Mouse (Mus musculus): ENCODE measurements around the gene Cox6b1. TPM values are rescaled to one million over a fixed set of nuclear protein-coding genes. Genes with fewer than 3 reads are reported as not detected.

The Cox6b1 gene
- polyA plus RNA-seq, 1 experiment from 2014 or later, result 1,141 TPM

DNA sequence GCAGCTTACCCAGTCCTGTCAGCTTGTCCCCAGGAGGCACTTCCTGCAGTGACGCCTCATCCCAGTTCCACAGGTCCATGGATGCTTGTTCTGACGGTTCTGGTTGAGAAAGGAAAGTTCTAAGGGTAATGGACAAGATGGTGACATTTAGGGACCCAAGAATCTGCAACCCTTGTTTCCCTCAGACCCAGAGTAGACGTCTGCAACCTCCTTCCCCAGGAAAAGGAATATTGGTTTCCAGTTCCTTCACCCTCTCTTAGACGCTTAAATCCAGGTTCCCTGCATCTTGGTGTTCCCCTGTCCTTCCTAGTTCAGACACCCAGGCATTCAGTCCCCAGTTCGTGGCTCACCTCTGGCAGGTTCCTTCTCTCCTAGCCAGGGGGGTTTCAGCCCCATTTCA is 9.8 kb upstream of the Cox6b1 start, which contains the start of gene Etv2:
Etv2 (minus strand) TSS at position 101 of the 400 bp plus-strand sequence.
- Histone ChIP-seq H3K27me3 (replicated peaks; ENCODE audit: control insufficient read depth, insufficient read depth, low read length) (peaks cover 57% of the 10 kb centered on the region), H3K4me2 (ENCODE audit: low read length) (0 out of 2 replicates have a peak within 1 kb of the TSS, but pooled peaks have one; percentile 20), H3K9me3 (replicated peaks; ENCODE audit: control insufficient read depth, low read length) (no peaks in the 10 kb centered on the region), H3K27ac (ENCODE audit: low read depth, low read length) (no peak within 1 kb of the TSS), H3K4me3 (ENCODE audit: low read depth, low read length) (no peak within 1 kb of the TSS), H3K9ac (ENCODE audit: low read length) (no peak within 1 kb of the TSS), H3K4me1 (ENCODE audit: control insufficient read depth, insufficient read depth, low read length) (no peaks in the 10 kb centered on the region), H3K36me3 (ENCODE audit: control insufficient read depth, insufficient read depth, low read length) (peaks cover 9% of the 10 kb centered on the region)
- 4% methylated on average over 5 of the region's 5 CpGs for WGBS
- no peak for ATAC-seq
- DNase-seq (ENCODE audit: low spot score), result no peak

- peaks cover 57% of the 10 kb centered on the region for H3K27me3 ChIP-seq (replicated peaks; ENCODE audit: control insufficient read depth, insufficient read depth, low read length)
Measured at GRCm38 (mm10) chr7:30634621-30635020, 8.7 kb upstream of the Cox6b1 start.

GRCm38 (mm10) chr7:30633762-30634412 is 7.9 kb upstream of the Cox6b1 start:
- 5% methylated on average over 27 of the region's 27 CpGs for WGBS
- no peak for DNase-seq (ENCODE audit: low spot score)
- H3K9ac ChIP-seq (ENCODE audit: low read length), result no peak overlapping the region
- no peak overlapping the region for H3K4me3 ChIP-seq (ENCODE audit: low read depth, low read length)
- ATAC-seq, result no peak
- no peaks in the 10 kb centered on the region for H3K36me3 ChIP-seq (ENCODE audit: control insufficient read depth, insufficient read depth, low read length)
- H3K4me1 ChIP-seq (ENCODE audit: control insufficient read depth, insufficient read depth, low read length), result no peaks in the 10 kb centered on the region
- no peaks in the 10 kb centered on the region for H3K9me3 ChIP-seq (replicated peaks; ENCODE audit: control insufficient read depth, low read length)
- no peak overlapping the region for H3K4me2 ChIP-seq (ENCODE audit: low read length)
- H3K27ac ChIP-seq (ENCODE audit: low read depth, low read length), result no peak overlapping the region
- peaks cover 57% of the 10 kb centered on the region for H3K27me3 ChIP-seq (replicated peaks; ENCODE audit: control insufficient read depth, insufficient read depth, low read length)

More at GRCm38 (mm10) chr7:30634621-30635020, 8.7 kb upstream of the Cox6b1 start:
- no peaks in the 10 kb centered on the region for H3K36me3 ChIP-seq (ENCODE audit: control insufficient read depth, insufficient read depth, low read length)
- no peak overlapping the region for H3K4me3 ChIP-seq (ENCODE audit: low read depth, low read length)
- H3K9ac ChIP-seq (ENCODE audit: low read length), result no peak overlapping the region
- 0 out of 2 replicates have a peak, but pooled peaks have one; percentile 26 for ATAC-seq
- peak; percentile 48 for DNase-seq (ENCODE audit: low spot score)
- H3K4me2 ChIP-seq (ENCODE audit: low read length), result 0 out of 2 replicates have a peak overlapping the region, but pooled peaks have one; percentile 20
- no peak overlapping the region for H3K27ac ChIP-seq (ENCODE audit: low read depth, low read length)
- H3K9me3 ChIP-seq (replicated peaks; ENCODE audit: control insufficient read depth, low read length), result no peaks in the 10 kb centered on the region
- WGBS, result under 1% methylated on average over 20 of the region's 20 CpGs
- no peaks in the 10 kb centered on the region for H3K4me1 ChIP-seq (ENCODE audit: control insufficient read depth, insufficient read depth, low read length)

- Histone ChIP-seq H3K4me2 (ENCODE audit: low read length) (no peak overlapping the region), H3K36me3 (ENCODE audit: control insufficient read depth, insufficient read depth, low read length) (0 out of 2 replicates have a peak, but pooled peaks cover 4% of the 10 kb centered on the region), H3K4me1 (ENCODE audit: control insufficient read depth, insufficient read depth, low read length) (peaks cover 5% of the 10 kb centered on the region), H3K9ac (ENCODE audit: low read length) (no peak overlapping the region), H3K27me3 (replicated peaks; ENCODE audit: control insufficient read depth, insufficient read depth, low read length) (peaks cover 29% of the 10 kb centered on the region), H3K4me3 (ENCODE audit: low read depth, low read length) (no peak overlapping the region), H3K9me3 (replicated peaks; ENCODE audit: control insufficient read depth, low read length) (no peaks in the 10 kb centered on the region), H3K27ac (ENCODE audit: low read depth, low read length) (no peak overlapping the region)
- DNase-seq (ENCODE audit: low spot score) (no peak), ATAC-seq (no peak)
Measured at GRCm38 (mm10) chr7:30629013-30629412, 3.1 kb upstream of the Cox6b1 start.

GRCm38 (mm10) chr7:30626647-30627046 is 696 bp upstream of the Cox6b1 start:
- 77% methylated on average over 5 of the region's 5 CpGs for WGBS
- no peak overlapping the region for H3K27ac ChIP-seq (ENCODE audit: low read depth, low read length)
- DNase-seq (ENCODE audit: low spot score), result no peak
- peaks cover 27% of the 10 kb centered on the region for H3K36me3 ChIP-seq (ENCODE audit: control insufficient read depth, insufficient read depth, low read length)
- no peak overlapping the region for H3K4me3 ChIP-seq (ENCODE audit: low read depth, low read length)
- no peak overlapping the region for H3K4me2 ChIP-seq (ENCODE audit: low read length)
- peak; percentile 3; the same call in 1 of the 2 replicates for ATAC-seq
- H3K27me3 ChIP-seq (replicated peaks; ENCODE audit: control insufficient read depth, insufficient read depth, low read length), result peaks cover 7% of the 10 kb centered on the region; the same call in 1 of the 2 replicates
- no peak overlapping the region for H3K9ac ChIP-seq (ENCODE audit: low read length)
- peaks cover 5% of the 10 kb centered on the region for H3K4me1 ChIP-seq (ENCODE audit: control insufficient read depth, insufficient read depth, low read length)
- no peaks in the 10 kb centered on the region for H3K9me3 ChIP-seq (replicated peaks; ENCODE audit: control insufficient read depth, low read length)

DNA sequence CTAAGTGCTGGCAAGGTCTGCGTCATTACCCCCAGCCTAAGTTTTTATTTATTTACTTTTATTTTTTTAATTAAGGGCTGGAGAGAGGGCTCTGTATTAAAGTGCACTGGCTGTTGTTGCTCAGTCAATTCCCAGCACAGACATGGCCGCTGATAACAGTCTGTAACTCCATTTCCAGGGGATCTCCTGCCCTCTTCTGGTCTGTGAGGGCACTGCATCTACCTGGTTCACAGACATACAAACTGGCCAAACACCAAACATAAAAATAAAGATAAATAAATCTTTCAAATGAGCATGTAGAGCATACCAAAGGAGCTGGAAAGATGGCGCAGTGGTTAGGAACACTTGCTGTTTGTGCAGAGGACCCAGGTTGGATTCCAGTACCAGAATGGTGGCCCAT is 6.7 kb downstream of the Cox6b1 start:
- peaks cover 74% of the 10 kb centered on the region for H3K36me3 ChIP-seq (ENCODE audit: control insufficient read depth, insufficient read depth, low read length)
- ATAC-seq (no peak), DNase-seq (ENCODE audit: low spot score) (no peak)
- H3K9me3 ChIP-seq (replicated peaks; ENCODE audit: control insufficient read depth, low read length), result no peaks in the 10 kb centered on the region
- H3K4me2 ChIP-seq (ENCODE audit: low read length), result no peak overlapping the region
- WGBS, result 84% methylated on average over 3 of the region's 3 CpGs
- no peak overlapping the region for H3K27ac ChIP-seq (ENCODE audit: low read depth, low read length)
- H3K9ac ChIP-seq (ENCODE audit: low read length), result no peak overlapping the region
- no peaks in the 10 kb centered on the region for H3K4me1 ChIP-seq (ENCODE audit: control insufficient read depth, insufficient read depth, low read length)
- H3K27me3 ChIP-seq (replicated peaks; ENCODE audit: control insufficient read depth, insufficient read depth, low read length), result no peaks in the 10 kb centered on the region
- H3K4me3 ChIP-seq (ENCODE audit: low read depth, low read length), result no peak overlapping the region

DNA sequence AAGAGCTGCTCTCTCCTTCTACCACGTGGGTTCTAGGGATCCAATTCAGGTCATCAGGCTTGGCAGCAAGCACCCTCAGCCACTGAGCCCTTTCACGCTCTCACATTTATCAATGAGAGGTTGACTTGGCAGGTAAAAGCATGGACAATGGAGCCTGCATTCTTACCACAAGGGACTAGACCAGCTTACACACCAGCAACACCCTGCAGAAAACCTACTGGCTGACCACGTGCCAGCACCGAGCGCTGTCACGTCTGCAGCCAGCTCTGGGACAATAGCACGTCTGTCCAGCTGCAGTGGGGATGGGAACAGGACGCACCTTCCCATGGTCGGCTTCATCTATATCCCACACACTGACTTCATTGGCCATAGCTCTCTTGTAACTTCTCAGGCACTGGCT is 7.3 kb downstream of the Cox6b1 start:
- no peak overlapping the region for H3K4me2 ChIP-seq (ENCODE audit: low read length)
- H3K4me1 ChIP-seq (ENCODE audit: control insufficient read depth, insufficient read depth, low read length), result no peaks in the 10 kb centered on the region
- peaks cover 70% of the 10 kb centered on the region for H3K36me3 ChIP-seq (ENCODE audit: control insufficient read depth, insufficient read depth, low read length)
- no peak overlapping the region for H3K9ac ChIP-seq (ENCODE audit: low read length)
- no peak overlapping the region for H3K4me3 ChIP-seq (ENCODE audit: low read depth, low read length)
- no peaks in the 10 kb centered on the region for H3K27me3 ChIP-seq (replicated peaks; ENCODE audit: control insufficient read depth, insufficient read depth, low read length)
- ATAC-seq (no peak), DNase-seq (ENCODE audit: low spot score) (no peak)
- no peak overlapping the region for H3K27ac ChIP-seq (ENCODE audit: low read depth, low read length)
- no peaks in the 10 kb centered on the region for H3K9me3 ChIP-seq (replicated peaks; ENCODE audit: control insufficient read depth, low read length)
- WGBS, result 96% methylated on average over 9 of the region's 9 CpGs

GRCm38 (mm10) chr7:30615049-30615760 is 10.7 kb downstream of the Cox6b1 start:
- ATAC-seq, result 0 out of 2 replicates have a peak, but pooled peaks have one; percentile 20
- Histone ChIP-seq H3K4me1 (ENCODE audit: control insufficient read depth, insufficient read depth, low read length) (no peaks in the 10 kb centered on the region), H3K9me3 (replicated peaks; ENCODE audit: control insufficient read depth, low read length) (no peaks in the 10 kb centered on the region), H3K27me3 (replicated peaks; ENCODE audit: control insufficient read depth, insufficient read depth, low read length) (no peaks in the 10 kb centered on the region), H3K27ac (ENCODE audit: low read depth, low read length) (no peak overlapping the region), H3K4me3 (ENCODE audit: low read depth, low read length) (no peak overlapping the region), H3K9ac (ENCODE audit: low read length) (no peak overlapping the region), H3K36me3 (ENCODE audit: control insufficient read depth, insufficient read depth, low read length) (peaks cover 44% of the 10 kb centered on the region), H3K4me2 (ENCODE audit: low read length) (no peak overlapping the region)
- DNase-seq (ENCODE audit: low spot score), result no peak
- 55% methylated on average over 5 of the region's 5 CpGs for WGBS

DNA sequence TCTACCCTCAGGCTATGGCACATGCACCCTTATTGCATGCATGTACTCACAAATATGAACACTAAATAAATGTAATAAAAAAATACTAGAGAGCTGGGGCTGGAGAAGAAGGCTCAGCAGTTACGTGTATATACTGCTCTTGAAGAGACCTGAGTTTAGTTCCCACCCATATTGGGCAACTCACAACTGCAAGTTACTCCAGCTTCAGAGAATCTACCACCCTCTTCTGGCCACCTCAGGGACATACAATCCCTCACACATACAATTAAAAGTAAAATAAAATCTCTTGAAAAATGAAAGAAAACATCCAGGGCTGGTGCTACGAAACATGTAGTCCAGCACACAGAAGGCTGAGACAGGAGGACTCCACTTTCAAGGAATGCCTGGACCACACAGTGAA is 11.5 kb downstream of the Cox6b1 start:
- peaks cover 42% of the 10 kb centered on the region for H3K36me3 ChIP-seq (ENCODE audit: control insufficient read depth, insufficient read depth, low read length)
- no peak overlapping the region for H3K27ac ChIP-seq (ENCODE audit: low read depth, low read length)
- H3K27me3 ChIP-seq (replicated peaks; ENCODE audit: control insufficient read depth, insufficient read depth, low read length), result no peaks in the 10 kb centered on the region
- H3K4me2 ChIP-seq (ENCODE audit: low read length), result no peak overlapping the region
- WGBS, result 73% methylated on average over 2 of the region's 2 CpGs
- H3K9ac ChIP-seq (ENCODE audit: low read length), result no peak overlapping the region
- no peak for DNase-seq (ENCODE audit: low spot score)
- H3K9me3 ChIP-seq (replicated peaks; ENCODE audit: control insufficient read depth, low read length), result no peaks in the 10 kb centered on the region
- no peak for ATAC-seq
- no peaks in the 10 kb centered on the region for H3K4me1 ChIP-seq (ENCODE audit: control insufficient read depth, insufficient read depth, low read length)
- no peak overlapping the region for H3K4me3 ChIP-seq (ENCODE audit: low read depth, low read length)

Data from forebrain, embryonic 14.5 days (tissue).